Mouse (Mus musculus) MEL (cell line): ENCODE data around the gene Lin54. TPM values are rescaled to one million over a fixed set of nuclear protein-coding genes. Genes with fewer than 3 reads are reported as not detected.

ENCODE experiments used
- DNase-seq: peaks from one replicate; pipeline ENCODE4 v3.0.0; 2011; ENCODE audit warnings: low read depth, low spot score
- H3K27ac ChIP-seq: 2 replicates; pipeline ENCODE4 v1.5.1; 2012; ENCODE audit warnings: low read depth, mild to moderate bottlenecking, control low read depth, low read length, moderate library complexity; ENCODE audit not compliant: control insufficient read depth
- H3K27me3 ChIP-seq, 2 experiments: fragments of 150-350 bp in 1 of 2; sonication (generic) in 1 of 2; 2 replicates each; pipeline ENCODE4 v1.6.1; 2012; ENCODE audit warnings: low read length in 2 of 2, mild to moderate bottlenecking in 2 of 2, improper control_type of control experiment in 1 of 2, moderate library complexity in 1 of 2; ENCODE audit not compliant: insufficient read depth in 2 of 2, control insufficient read depth in 1 of 2
- H3K36me3 ChIP-seq, 2 experiments: 2 replicates each; pipeline ENCODE4 v1.6.1; 2012 to 2014; ENCODE audit warnings: low read length in 2 of 2, improper control_type of control experiment in 1 of 2, inconsistent platforms in 1 of 2, mild to moderate bottlenecking in 1 of 2; ENCODE audit not compliant: insufficient read depth in 2 of 2, control insufficient read depth in 1 of 2
- H3K4me1 ChIP-seq, 2 experiments: fragments of 150-350 bp in 1 of 2; sonication (generic) in 1 of 2; 2 replicates each; pipeline ENCODE4 v1.6.1; 2012; ENCODE audit warnings: low read length in 2 of 2, improper control_type of control experiment in 1 of 2, mild to moderate bottlenecking in 1 of 2; ENCODE audit not compliant: insufficient read depth in 2 of 2, control insufficient read depth in 1 of 2
- H3K4me3 ChIP-seq, 2 experiments: fragments of 150-350 bp in 1 of 2; sonication (generic) in 1 of 2; 2 replicates each; pipeline ENCODE4 v1.5.1; 2012; ENCODE audit warnings: low read depth in 2 of 2, low read length in 2 of 2, mild to moderate bottlenecking in 2 of 2, moderate library complexity in 2 of 2, control low read depth in 1 of 2, improper control_type of control experiment in 1 of 2; ENCODE audit not compliant: control insufficient read depth in 1 of 2, insufficient read depth in 1 of 2
- H3K79me2 ChIP-seq: 2 replicates; pipeline ENCODE4 v1.6.1; 2012; ENCODE audit warnings: mild to moderate bottlenecking, low read length, moderate library complexity; ENCODE audit not compliant: control insufficient read depth, poor library complexity, insufficient read depth
- H3K9ac ChIP-seq: 2 replicates; pipeline ENCODE4 v1.6.1; 2012; ENCODE audit warnings: low read depth, mild to moderate bottlenecking, control low read depth, low read length, moderate library complexity; ENCODE audit not compliant: control insufficient read depth, poor library complexity, severe bottlenecking
- H3K9me3 ChIP-seq: fragments of 150-350 bp; sonication (generic); replicated peaks from 2 replicates; pipeline ENCODE4 v1.6.1; 2012; ENCODE audit warnings: mild to moderate bottlenecking, low read length, improper control_type of control experiment, moderate library complexity; ENCODE audit not compliant: insufficient read depth
- CHD1 ChIP-seq: IDR thresholded peaks from 2 replicates; pipeline ENCODE4 v1.6.1; 2012; ENCODE audit warnings: low read depth, mild to moderate bottlenecking, inconsistent platforms, low read length, improper control_type of control experiment
- CHD2 ChIP-seq: IDR thresholded peaks from 2 replicates; pipeline ENCODE4 v1.6.1; 2011; ENCODE audit warnings: low read length, improper control_type of control experiment
- CTCF ChIP-seq, 3 experiments: IDR thresholded peaks in 2 of 3; conservative IDR thresholded peaks in 1 of 3; 2 replicates each; pipeline ENCODE4 v1.5.1; 2011 to 2012; ENCODE audit warnings: low read length in 3 of 3, low read depth in 2 of 3, mild to moderate bottlenecking in 2 of 3, improper control_type of control experiment in 1 of 3, inconsistent platforms in 1 of 3, mixed read lengths in 1 of 3, moderate library complexity in 1 of 3; ENCODE audit not compliant: control insufficient read depth in 1 of 3, insufficient read depth in 1 of 3, poor library complexity in 1 of 3, severe bottlenecking in 1 of 3
- E2F4 ChIP-seq: IDR thresholded peaks from 2 replicates; pipeline ENCODE4 v1.6.1; 2011; ENCODE audit warnings: low read depth, low read length, improper control_type of control experiment, borderline replicate concordance
- ELF1 ChIP-seq: IDR thresholded peaks from 2 replicates; pipeline ENCODE4 v1.6.1; 2014; ENCODE audit warnings: low read depth, mild to moderate bottlenecking, inconsistent platforms, low read length, improper control_type of control experiment, moderate library complexity
- GATA1 ChIP-seq: IDR thresholded peaks from 2 replicates; pipeline ENCODE4 v1.6.1; 2011; ENCODE audit warnings: low read depth, low read length, improper control_type of control experiment
- KAT2A ChIP-seq: conservative IDR thresholded peaks from 2 replicates; pipeline ENCODE4 v1.6.1; 2012; ENCODE audit warnings: low read depth, low read length, improper control_type of control experiment, inconsistent platforms
- MAFK ChIP-seq: IDR thresholded peaks from 2 replicates; pipeline ENCODE4 v1.6.1; 2011; ENCODE audit warnings: low read depth, mild to moderate bottlenecking, low read length, improper control_type of control experiment, borderline replicate concordance
- MAX ChIP-seq: IDR thresholded peaks from 2 replicates; pipeline ENCODE4 v1.6.1; 2011; ENCODE audit warnings: low read length, improper control_type of control experiment
- MXI1 ChIP-seq: IDR thresholded peaks from 2 replicates; pipeline ENCODE4 v1.6.1; 2011; ENCODE audit warnings: mild to moderate bottlenecking, low read depth, low read length, improper control_type of control experiment
- MYB ChIP-seq: IDR thresholded peaks from 2 replicates; pipeline ENCODE4 v1.6.1; 2011; ENCODE audit warnings: mild to moderate bottlenecking, low read depth, low read length, improper control_type of control experiment
- MYC ChIP-seq: IDR thresholded peaks from 2 replicates; pipeline ENCODE4 v1.6.1; 2011; ENCODE audit warnings: low read depth, mild to moderate bottlenecking, low read length, improper control_type of control experiment, moderate library complexity
- NELFE ChIP-seq: IDR thresholded peaks from 2 replicates; pipeline ENCODE4 v1.6.1; 2011; ENCODE audit warnings: low read depth, low read length, improper control_type of control experiment
- POLR2A ChIP-seq, 2 experiments: IDR thresholded peaks; 2 replicates each; pipeline ENCODE4 v1.6.1; 2011 to 2012; ENCODE audit warnings: low read length in 2 of 2, mild to moderate bottlenecking in 2 of 2, control low read depth in 1 of 2, improper control_type of control experiment in 1 of 2, low read depth in 1 of 2, moderate library complexity in 1 of 2; ENCODE audit not compliant: control insufficient read depth in 1 of 2, insufficient read depth in 1 of 2, poor library complexity in 1 of 2
- RAD21 ChIP-seq: IDR thresholded peaks from 2 replicates; pipeline ENCODE4 v1.6.1; 2011; ENCODE audit warnings: mild to moderate bottlenecking, low read depth, low read length, improper control_type of control experiment
- RCOR1 ChIP-seq: IDR thresholded peaks from 2 replicates; pipeline ENCODE4 v1.6.1; 2012; ENCODE audit warnings: low read depth, mild to moderate bottlenecking, inconsistent platforms, low read length, improper control_type of control experiment
- SIN3A ChIP-seq: IDR thresholded peaks from 2 replicates; pipeline ENCODE4 v1.6.1; 2012; ENCODE audit warnings: low read length, improper control_type of control experiment, inconsistent platforms
- TBP ChIP-seq: IDR thresholded peaks from 2 replicates; pipeline ENCODE4 v1.8.0; 2011; ENCODE audit warnings: low read depth, low read length, improper control_type of control experiment
- TCF12 ChIP-seq: IDR thresholded peaks from 2 replicates; pipeline ENCODE4 v1.6.1; 2014; ENCODE audit warnings: low read depth, mild to moderate bottlenecking, inconsistent platforms, low read length, improper control_type of control experiment, moderate library complexity
- UBTF ChIP-seq: IDR thresholded peaks from 2 replicates; pipeline ENCODE4 v1.6.1; 2012; ENCODE audit warnings: low read depth, mild to moderate bottlenecking, inconsistent platforms, low read length, improper control_type of control experiment, moderate library complexity, borderline replicate concordance; ENCODE audit not compliant: insufficient read depth
- ZNF384 ChIP-seq: IDR thresholded peaks from 2 replicates; pipeline ENCODE4 v1.6.1; 2012; ENCODE audit warnings: low read depth, mild to moderate bottlenecking, inconsistent platforms, low read length, improper control_type of control experiment
- polyA plus RNA-seq, 2 experiments: library from polyadenylated mRNA; stranded (reverse) in 1 of 2; unstranded in 1 of 2; fragments of >175 nt in 1 of 2; fragments of >200 nt in 1 of 2; gene quantifications; 2 replicates each; pipeline versions ENCODE4 v1.2.1 to v1.2.4; 2012; ENCODE audit warnings: low replicate concordance in 2 of 2, low read depth in 1 of 2; ENCODE audit not compliant: insufficient read length in 2 of 2, insufficient read depth in 1 of 2, missing spikeins in 1 of 2
- total RNA-seq: library from RNA; depleted of rRNA; stranded (reverse); fragments of 300-350 nt; gene quantifications from 2 replicates; pipeline ENCODE4 v1.2.3, GENCODE M21; 2012

Lin54 gene
- total and polyA plus RNA-seq, 3 experiments: 14.1 to 16.0 TPM; not detected in 1

DNA sequence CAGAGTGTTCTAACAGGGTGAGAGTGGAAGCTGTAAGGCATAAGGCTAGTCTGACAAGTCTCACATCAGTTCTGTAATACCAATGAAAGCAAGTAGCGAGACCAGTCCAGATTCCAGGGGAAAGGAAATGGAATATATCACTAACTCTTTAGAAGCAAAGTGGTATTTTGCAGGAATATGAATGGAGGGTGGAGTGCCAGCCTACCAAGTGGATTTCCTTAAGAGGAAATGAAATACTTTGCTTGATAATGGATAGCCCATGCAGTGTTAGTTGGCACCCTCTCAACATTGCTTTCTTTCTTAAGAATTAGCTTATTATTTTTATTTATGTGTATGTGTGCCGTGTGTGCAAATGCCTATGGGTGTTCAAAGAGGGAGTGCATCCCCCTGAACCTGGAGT lies 19.8 kb upstream of the Lin54 start:
- Histone ChIP-seq H3K4me1 (peaks cover 6 to 15% of the 10 kb centered on the region in 2 experiments), H3K36me3 (peaks cover 4 to 22% of the 10 kb centered on the region in 2 experiments), H3K4me3 (peak overlapping the region in 1 of 2 experiments; percentile 82; a peak in 2 of 4 replicates), H3K27me3 (no peaks in the 10 kb centered on the region), H3K9ac (peak overlapping the region; percentile 23), H3K79me2 (peaks cover 54% of the 10 kb centered on the region), H3K27ac (no peak overlapping the region), H3K9me3 (no peaks in the 10 kb centered on the region)
- TF ChIP-seq MXI1 (peak; percentile 86), TBP (no peak), MAX (peak; percentile 59), MYC (peak; percentile 73; the same call in 1 of the 2 replicates), SIN3A (peak; percentile 32; the same call in 1 of the 2 replicates)
- DNase-seq: peak; percentile 27

DNA sequence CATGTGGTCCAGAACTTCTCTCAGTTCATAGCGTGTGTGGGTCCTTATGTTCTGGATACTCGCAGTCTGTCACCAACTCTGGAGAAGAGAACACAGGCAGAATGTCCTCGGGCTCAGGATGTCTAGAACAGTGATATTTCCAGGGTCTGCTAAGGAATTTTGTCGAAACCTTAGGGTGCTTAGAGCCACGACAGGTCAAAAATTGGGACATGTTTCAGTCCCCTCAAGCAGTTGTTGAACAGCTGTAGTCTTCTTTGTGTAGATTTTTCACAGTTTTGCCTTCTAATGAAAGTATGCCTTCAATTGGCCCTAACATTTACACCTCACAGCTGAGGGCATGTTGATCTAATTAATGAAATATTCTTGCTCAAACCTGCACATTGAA lies 18.6 kb upstream of the Lin54 start:
- H3K4me3 ChIP-seq: peak overlapping the region; percentile 81 to 82
- peaks cover 0 to 2% of the 10 kb centered on the region in 2 experiments; a peak in 1 of 4 replicates for H3K27me3 ChIP-seq
- peaks cover 44% of the 10 kb centered on the region for H3K79me2 ChIP-seq
- no peak for DNase-seq
- TF ChIP-seq TCF12 (no peak), POLR2A (IDR thresholded peaks at IDR 0.05; ENCODE audit: control insufficient read depth in 1 of 2, insufficient read depth in 1 of 2, low read depth in 1 of 2, low read length in 2 of 2, poor library complexity in 1 of 2) (no peak), SIN3A (no peak), MXI1 (no peak), NELFE (no peak), MYB (no peak), UBTF (no peak; the same call in 1 of the 2 replicates), RCOR1 (no peak), CHD2 (no peak), ELF1 (no peak), MAFK (no peak), MYC (no peak), RAD21 (no peak), CHD1 (no peak), ZNF384 (no peak), CTCF (IDR thresholded peaks at IDR 0.05 in 2 of 3, conservative IDR thresholded peaks at IDR 0.05 in 1 of 3; ENCODE audit: control insufficient read depth in 1 of 3, insufficient read depth in 1 of 3, low read depth in 2 of 3, low read length in 3 of 3, poor library complexity in 1 of 3, severe bottlenecking in 1 of 3) (no peak), KAT2A (no peak), GATA1 (no peak), E2F4 (no peak)
- TF ChIP-seq, all 39 proteins: peak for 0
- H3K9me3 ChIP-seq: no peaks in the 10 kb centered on the region
- H3K4me1 ChIP-seq: peaks cover 6 to 15% of the 10 kb centered on the region in 2 experiments
- H3K9ac ChIP-seq: peak overlapping the region; percentile 89
- peaks cover 0 to 22% of the 10 kb centered on the region in 2 experiments; a peak in 3 of 4 replicates for H3K36me3 ChIP-seq
- H3K27ac ChIP-seq: peak overlapping the region; percentile 79
